Mouse (Mus musculus): ENCODE measurements at regions not wholly inside any gene's neighbourhood (a gene's known extent, or its start where the extent isn't known, plus 50 kb on each side); places are given as distances from the start of the nearest gene placed in this dataset.

DNA sequence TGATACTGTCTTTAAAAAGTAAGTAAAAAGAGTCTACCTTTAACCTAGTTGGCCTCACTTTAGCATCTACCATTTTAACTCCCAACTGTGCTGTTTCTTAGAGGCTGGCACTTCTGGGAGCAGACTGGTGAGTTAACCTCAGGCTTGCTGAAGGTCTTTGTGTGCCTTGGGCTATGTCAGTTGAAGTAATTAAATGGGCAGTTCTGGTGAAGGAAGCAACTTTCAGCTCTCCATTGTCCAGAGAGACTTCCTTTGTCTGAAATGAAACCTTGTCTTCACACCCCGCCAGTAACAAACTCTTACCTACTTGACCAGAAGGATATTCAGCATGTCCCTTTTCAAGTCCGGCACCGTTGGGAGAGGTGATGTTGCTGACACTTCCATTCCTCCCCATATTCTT lies 55.5 kb downstream of the Zfp281 start:
- DNase-seq (ENCODE audit: low read depth, low spot score): peak; percentile 81

DNA sequence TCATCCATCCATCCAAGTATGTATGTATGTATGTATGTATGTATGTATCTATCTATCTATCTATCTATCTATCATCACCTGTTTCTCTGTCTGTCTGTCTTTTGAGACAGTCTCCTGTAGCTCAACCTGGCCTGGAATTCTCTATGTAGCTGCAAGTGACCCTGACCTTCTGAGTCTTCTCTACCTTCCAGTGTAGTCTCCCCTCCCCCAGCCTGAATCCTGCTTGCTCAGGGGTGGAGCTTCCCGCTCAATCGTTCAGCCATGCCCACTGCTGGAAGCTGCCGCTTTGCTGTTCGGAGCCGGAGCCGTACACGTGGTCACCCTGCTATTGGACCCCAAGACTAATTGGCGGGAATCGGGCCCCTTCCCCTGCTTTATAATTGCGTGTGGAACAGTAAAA lies 57.6 kb downstream of the Zfp281 start:
- DNase-seq (ENCODE audit: low read depth, low spot score): peak; percentile 77

- no peak for DNase-seq (ENCODE audit: low read depth, low spot score)
These were observed 58.4 kb downstream of the Zfp281 start for GRCm38 (mm10) chr1:136683061-136683531.

DNA sequence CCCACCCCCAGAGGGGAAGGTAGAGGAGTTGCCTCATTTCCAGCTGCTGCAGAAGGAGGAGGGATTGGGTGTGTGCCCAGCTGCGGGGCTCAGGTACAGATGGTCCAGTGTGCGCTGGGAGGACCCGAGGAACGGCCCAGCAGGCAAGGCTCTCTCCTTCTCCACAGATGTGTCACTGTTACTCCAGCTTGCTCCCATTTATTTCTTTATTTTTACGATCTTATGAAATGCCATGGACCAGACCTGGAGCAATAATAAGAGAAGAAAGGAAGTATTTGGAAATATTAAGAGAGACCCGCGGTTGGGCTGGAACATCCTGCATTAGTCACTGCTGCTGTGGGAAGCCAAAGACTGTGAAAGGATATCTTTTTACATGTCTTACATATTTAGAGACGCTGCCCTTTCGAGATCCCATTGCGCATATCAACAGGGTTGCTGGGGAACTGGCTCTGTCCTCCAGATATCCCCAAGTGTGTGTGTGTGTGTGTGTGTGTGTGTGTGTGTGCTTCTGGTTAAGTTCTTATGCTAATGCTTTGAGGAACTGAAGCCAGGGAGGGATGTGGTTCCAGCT lies 58.9 kb downstream of the Zfp281 start:
- DNase-seq (ENCODE audit: low read depth, low spot score): no peak

DNA sequence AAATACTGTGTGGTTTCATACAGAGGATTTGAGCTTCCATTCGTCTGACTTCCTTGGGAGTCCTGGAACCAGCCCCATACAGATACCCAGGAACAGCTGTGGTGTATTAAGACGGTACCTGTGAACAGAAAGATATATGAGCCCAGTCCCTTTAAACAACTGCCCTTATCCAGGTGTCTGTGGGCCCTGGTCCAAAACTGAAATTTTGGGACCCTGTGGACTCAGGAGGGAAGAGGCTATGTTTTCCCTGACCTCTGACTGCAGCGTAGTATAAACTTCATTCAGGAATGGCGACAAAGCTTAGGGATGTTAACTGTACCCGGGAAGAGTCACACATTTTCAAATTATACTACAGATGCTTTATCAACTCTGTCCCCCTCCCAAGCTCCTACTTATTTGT lies 59.8 kb downstream of the Zfp281 start:
- DNase-seq (ENCODE audit: low read depth, low spot score): no peak

- no peak for DNase-seq (ENCODE audit: low read depth, low spot score)
These were observed 60.7 kb downstream of the Zfp281 start for GRCm38 (mm10) chr1:136685191-136686060.

- DNase-seq (ENCODE audit: low read depth, low spot score): no peak
These were observed 61.8 kb downstream of the Zfp281 start for GRCm38 (mm10) chr1:136686467-136686866.

GRCm38 (mm10) chr1:136690068-136690467 lies 65.4 kb downstream of the Zfp281 start:
- DNase-seq (ENCODE audit: low read depth, low spot score): no peak

- DNase-seq (ENCODE audit: low read depth, low spot score): no peak
These were observed 68.7 kb downstream of the Zfp281 start for GRCm38 (mm10) chr1:136693421-136693820.

DNA sequence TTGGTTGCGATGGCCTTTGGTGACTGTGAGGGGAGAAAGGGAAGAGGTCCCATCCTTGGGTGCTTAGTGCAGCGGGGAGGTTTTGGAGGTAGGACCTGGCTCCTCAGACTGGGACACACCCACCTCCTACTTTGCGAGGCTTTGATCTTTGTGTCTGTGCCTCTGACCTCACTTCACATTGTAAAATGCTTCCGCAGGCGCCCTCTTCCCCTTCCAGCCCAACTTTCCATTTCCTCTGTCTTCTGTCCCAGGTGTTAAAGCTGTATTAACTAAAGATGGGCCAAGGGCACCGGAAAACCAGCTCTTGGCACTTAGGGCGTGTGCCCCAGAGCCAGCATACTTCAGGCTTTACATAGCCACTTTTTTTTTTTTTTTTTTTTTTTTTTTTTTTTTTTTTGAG lies 70.3 kb downstream of the Zfp281 start:
- DNase-seq (ENCODE audit: low read depth, low spot score): peak; percentile 97

- peak; percentile 99 for DNase-seq (ENCODE audit: low read depth, low spot score)
These were observed 71.5 kb downstream of the Zfp281 start for GRCm38 (mm10) chr1:136696077-136696641.

DNA sequence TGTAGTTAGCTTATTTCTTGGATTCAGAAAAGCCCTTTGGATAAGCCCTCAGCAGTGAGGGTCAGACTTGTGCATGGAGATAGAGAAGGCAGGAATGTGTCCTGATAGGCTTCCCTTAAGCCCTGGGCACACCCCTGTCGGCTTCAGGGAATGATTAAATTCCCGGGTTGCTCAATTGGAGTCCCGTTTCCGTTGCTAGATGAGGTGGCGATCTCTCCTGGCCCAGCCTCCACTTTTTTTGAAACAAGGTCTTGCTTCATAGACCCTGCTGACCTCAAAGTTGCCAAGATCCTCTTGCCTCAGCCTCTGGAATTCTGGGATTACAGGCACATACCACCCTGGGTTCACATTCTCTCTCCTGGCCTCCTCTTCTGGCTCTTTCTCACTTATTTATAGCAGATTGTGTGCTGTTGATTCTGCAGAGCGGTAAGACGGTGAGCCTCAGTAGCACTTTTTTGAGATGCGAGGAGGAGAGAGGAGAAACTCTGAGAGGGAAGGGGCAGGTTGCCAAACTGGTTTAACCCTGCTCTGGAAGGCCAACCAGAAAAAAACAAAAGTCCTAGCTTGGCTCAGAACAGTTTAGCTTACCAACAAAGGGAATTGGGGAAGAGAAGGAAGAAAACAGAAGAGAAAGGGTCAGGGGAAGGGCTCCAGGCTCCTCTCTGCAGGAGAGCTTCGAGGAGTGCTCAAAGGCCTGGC lies 73.9 kb downstream of the Zfp281 start:
- peak; percentile 70 for DNase-seq (ENCODE audit: low read depth, low spot score)

DNA sequence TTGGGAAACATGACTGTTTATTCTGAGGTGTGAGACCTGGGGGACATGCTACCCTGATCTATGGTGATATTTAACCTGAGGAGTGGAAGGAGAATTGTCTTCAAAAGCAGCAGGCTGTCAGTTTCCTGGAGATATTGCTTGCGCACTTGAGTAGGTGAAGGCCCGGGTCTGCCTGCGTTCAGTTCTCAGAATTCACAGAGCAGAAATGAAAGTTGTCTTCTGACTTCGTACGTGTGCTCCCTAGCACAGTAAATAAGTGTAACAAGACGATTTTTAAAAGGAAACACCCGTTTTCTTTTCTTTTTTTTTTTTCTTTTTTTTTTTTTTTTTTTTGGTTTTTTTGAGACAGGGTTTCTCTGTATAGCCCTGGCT lies 74.4 kb downstream of the Zfp281 start:
- DNase-seq (ENCODE audit: low read depth, low spot score): no peak

DNA sequence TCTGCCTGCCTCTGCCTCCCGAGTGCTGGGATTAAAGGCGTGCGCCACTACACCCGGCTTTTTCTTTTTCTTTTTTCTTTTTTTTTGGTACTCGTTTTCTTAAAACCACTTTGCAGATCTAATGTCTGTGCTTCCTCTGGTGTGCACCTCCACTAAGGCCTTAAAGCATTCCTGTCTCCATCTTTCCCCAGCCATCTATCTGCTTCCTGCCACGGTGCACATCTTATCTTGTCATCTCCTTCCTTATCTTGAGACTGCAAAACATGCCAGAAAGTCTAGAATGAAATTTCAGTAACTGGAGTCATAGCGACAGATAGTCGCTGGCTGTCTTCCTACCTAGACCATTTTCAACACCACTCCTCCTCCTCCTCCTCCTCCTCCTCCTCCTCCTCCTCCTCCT lies 74.9 kb downstream of the Zfp281 start:
- no peak for DNase-seq (ENCODE audit: low read depth, low spot score)

DNA sequence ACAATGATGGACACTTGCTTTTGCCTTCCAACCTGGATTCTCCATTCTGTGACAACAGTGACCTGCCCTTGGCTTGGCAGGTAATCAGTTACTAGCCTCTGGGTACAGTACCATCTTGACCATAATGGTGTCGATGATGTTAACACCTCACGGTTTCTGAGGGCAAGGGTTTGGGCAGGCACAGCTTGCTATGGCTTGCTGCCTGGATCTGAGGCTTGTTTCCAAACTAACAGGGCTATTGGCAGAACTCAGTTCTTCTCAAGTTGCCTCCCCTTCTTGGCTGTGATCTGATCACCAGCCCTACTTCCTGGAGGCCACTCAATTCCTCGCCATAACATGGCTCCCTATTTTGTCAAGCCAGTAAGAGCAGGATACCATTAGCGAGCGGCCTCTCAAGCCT lies 79.4 kb downstream of the Zfp281 start:
- DNase-seq (ENCODE audit: low read depth, low spot score): no peak

DNA sequence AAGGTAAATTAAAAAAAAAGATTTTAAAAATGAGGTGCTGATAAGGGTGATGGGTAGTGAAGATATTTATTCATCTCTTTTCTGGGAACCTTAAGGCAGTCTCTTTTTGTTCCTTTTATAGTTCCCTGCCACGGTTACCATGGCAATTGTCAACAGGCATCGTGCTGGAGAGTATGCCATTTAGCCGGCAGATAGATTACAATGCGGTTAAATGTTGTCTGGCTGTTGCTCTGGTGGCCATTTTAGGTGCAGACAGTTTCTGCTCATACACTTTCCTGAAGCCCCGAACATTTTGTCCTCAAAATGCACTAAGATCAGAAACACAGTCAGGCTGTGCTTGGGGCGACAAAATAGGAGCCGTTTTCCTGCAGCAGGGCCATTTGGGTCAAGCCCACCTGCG lies 81.8 kb downstream of the Zfp281 start:
- DNase-seq (ENCODE audit: low read depth, low spot score): peak; percentile 48

- DNase-seq (ENCODE audit: low read depth, low spot score): peak; percentile 98
These were observed 82.7 kb downstream of the Zfp281 start for GRCm38 (mm10) chr1:136707394-136707793.

GRCm38 (mm10) chr1:136707866-136708265 lies 83.2 kb downstream of the Zfp281 start:
- DNase-seq (ENCODE audit: low read depth, low spot score): no peak

- peak; percentile 77 for DNase-seq (ENCODE audit: low read depth, low spot score)
These were observed 85.5 kb downstream of the Zfp281 start for GRCm38 (mm10) chr1:136710196-136710595.

DNA sequence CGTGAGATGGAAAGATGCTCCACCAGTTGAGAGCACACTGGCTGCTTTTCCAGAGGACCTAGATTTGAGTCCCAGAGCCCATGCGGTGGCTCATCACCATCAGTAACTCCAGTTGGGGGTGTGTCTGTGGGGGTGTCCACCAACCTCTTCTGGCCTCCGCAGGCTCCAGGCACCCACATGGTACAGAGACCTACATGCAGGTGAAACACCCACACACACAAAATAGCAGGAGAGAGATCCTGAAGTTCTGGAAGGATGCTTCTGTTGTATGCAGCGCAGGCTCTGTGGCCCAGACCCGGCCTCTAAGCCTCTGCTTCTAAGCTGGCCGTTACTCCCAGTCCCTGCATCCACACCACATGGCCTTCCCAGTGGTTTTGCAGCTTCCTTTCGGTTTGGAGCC lies 86.5 kb downstream of the Zfp281 start:
- no peak for DNase-seq (ENCODE audit: low read depth, low spot score)

DNA sequence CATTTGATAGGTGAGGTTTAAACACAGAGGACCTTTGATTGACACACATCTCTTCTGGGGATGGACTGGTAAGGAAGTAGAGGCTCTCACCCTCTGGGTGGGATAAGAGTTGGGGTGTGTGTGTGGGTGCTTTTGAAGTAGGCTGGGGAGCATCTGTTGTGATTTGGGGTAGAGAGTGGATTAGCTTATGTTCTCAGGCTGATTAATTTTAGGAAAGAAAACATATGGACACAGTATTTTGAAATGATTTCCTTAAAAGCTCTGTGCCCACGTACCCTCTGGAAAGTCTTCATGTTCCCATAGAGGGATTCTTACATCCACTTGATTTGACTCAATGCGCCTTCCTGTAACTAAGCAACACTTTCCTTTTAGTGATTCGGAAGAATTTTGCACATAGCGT lies 89.4 kb downstream of the Zfp281 start:
- DNase-seq (ENCODE audit: low read depth, low spot score): no peak

DNA sequence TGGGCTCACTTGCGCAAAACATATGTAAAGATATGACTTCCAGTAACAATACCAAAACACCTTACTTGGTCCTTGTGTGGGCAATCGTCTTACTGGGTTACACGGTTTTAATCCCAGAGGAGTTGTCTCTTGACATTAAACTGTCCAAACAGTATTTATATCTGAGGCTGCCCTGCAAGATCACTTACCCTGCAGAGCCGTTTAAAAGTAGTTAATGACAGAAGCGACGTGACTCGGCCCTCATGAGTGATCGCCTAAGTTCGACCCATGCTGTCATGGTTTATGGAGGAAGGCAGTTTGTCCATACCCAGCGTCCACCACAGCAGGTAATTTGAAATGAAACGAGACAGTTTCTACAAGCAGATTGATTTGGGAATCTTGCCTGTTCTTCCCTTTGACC lies 90.3 kb downstream of the Zfp281 start:
- no peak for DNase-seq (ENCODE audit: low read depth, low spot score)
